ENCODE assay signal across 9 mouse cellular contexts in the genomic region with DNA sequence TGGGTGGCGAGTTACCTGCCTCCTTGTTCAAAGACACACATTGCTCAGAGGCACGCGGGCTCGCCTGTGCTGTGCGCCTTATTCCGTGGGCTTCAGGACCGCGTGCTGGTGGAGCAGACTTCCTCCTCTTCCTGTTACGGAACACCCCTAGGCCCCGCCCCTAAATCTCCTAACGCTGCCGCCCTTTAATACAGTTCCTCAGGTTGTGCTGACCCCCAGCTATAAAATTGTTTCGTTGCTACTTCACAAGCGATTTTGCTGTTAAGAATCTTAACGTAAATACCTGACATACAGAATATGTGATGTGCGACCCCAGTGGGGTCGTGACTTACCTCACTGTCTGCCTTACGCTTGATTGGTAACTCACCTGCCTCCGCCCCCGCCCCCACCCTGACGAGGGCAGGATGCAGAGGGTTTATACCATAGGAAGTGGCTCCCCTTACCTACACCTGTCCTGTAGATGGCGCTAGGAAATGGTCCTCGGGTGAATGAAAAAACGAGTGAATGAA. TPM values are rescaled to one million over a fixed set of nuclear protein-coding genes. Genes with fewer than 3 reads are reported as not detected.
DNase-seq lines count a peak whose midpoint lies in the region; ATAC-seq and TF ChIP-seq lines count a peak whose summit lies in the region.
"Had no signal": no experiment of that assay in that cellular context is flagged by ENCODE, and none has a peak within 500 bp of the region (broad histone marks: within the 10 kb centered on the region; RNA-seq: fewer than 3 reads in every experiment).

No protein-coding gene starts in this region.

- peak; percentile 58; the same call in 1 of the 2 replicates for ATAC-seq in embryonic facial prominence, embryonic 11.5 days (replicated peaks; ENCODE audit: insufficient number of reproducible peaks, low FRiP score, low TSS enrichment, low read depth)
- peak; percentile 79 for ATAC-seq in intestine, postnatal 0 days
- ATAC-seq in stomach, embryonic 16.5 days (ENCODE audit: insufficient read depth, low FRiP score), result peak; percentile 73

- H3K4me3 ChIP-seq in embryonic facial prominence, embryonic 11.5 days (ENCODE audit: low read depth, low read length), result peak overlapping the region; percentile 19; the same call in 1 of the 2 replicates
- peak overlapping the region; percentile 23 for H3K4me3 ChIP-seq in intestine, postnatal 0 days (ENCODE audit: low read depth, low read length)
- H3K4me3 ChIP-seq in stomach, embryonic 16.5 days (replicated peaks; ENCODE audit: low read length), result peak overlapping the region; percentile 33

- no peaks in the 10 kb centered on the region for H3K4me1 ChIP-seq in embryonic facial prominence, embryonic 11.5 days (ENCODE audit: control insufficient read depth, insufficient read depth, low read length)
- no peaks in the 10 kb centered on the region for H3K4me1 ChIP-seq in intestine, postnatal 0 days (replicated peaks; ENCODE audit: control insufficient read depth, insufficient read depth, low read length)
- H3K4me1 ChIP-seq in stomach, embryonic 16.5 days (ENCODE audit: control insufficient read depth, insufficient read depth, low read length), result peaks cover 3% of the 10 kb centered on the region; the same call in 1 of the 2 replicates

- no peak overlapping the region for H3K27ac ChIP-seq in embryonic facial prominence, embryonic 11.5 days (replicated peaks; ENCODE audit: low read depth, low read length)
- no peak overlapping the region for H3K27ac ChIP-seq in intestine, postnatal 0 days (ENCODE audit: low read depth, low read length)
- H3K27ac ChIP-seq in stomach, embryonic 16.5 days (ENCODE audit: low read length), result no peak overlapping the region

- TF ChIP-seq CTCF in intestine, postnatal 0 days (IDR thresholded peaks at IDR 0.05; ENCODE audit: low read depth), result peak; percentile 76

- H3K4me2 ChIP-seq in embryonic facial prominence, embryonic 11.5 days (ENCODE audit: low read depth, low read length), result peak overlapping the region; percentile 14
- H3K4me2 ChIP-seq in intestine, postnatal 0 days (replicated peaks; ENCODE audit: low read depth), result peak overlapping the region; percentile 63
- H3K4me2 ChIP-seq in stomach, embryonic 16.5 days (ENCODE audit: low read depth, low read length), result peak overlapping the region; percentile 62

- H3K9me3 ChIP-seq in embryonic facial prominence, embryonic 11.5 days (replicated peaks; ENCODE audit: control insufficient read depth, low read length), result no peaks in the 10 kb centered on the region
- H3K9me3 ChIP-seq in intestine, postnatal 0 days (ENCODE audit: control insufficient read depth), result no peaks in the 10 kb centered on the region
- no peaks in the 10 kb centered on the region for H3K9me3 ChIP-seq in stomach, embryonic 16.5 days (replicated peaks; ENCODE audit: control insufficient read depth, low read length)

- DNase-seq in cerebellum, postnatal 10 days, result peak; percentile 61 to 66
- DNase-seq in cerebellum, adult 11-12 months, result no peak
- peak; percentile 29 to 39 for DNase-seq in B cell, adult 2 months
- peak; percentile 79 for DNase-seq in embryonic facial prominence, embryonic 11.5 days (ENCODE audit: low spot score)
- peak; percentile 41 for DNase-seq in lung, postnatal 10 days
- no peak for DNase-seq in cerebellum, adult 8-10 months

- WGBS in embryonic facial prominence, embryonic 11.5 days, result 3% methylated on average over 24 of the region's 24 CpGs
- WGBS in intestine, postnatal 0 days, result 2% methylated on average over 24 of the region's 24 CpGs
- 2% methylated on average over 24 of the region's 24 CpGs for WGBS in stomach, embryonic 16.5 days

- no peak overlapping the region for H3K9ac ChIP-seq in embryonic facial prominence, embryonic 11.5 days (replicated peaks; ENCODE audit: low read length)
- H3K9ac ChIP-seq in intestine, postnatal 0 days (ENCODE audit: low read depth, low read length), result no peak overlapping the region
- peak overlapping the region; percentile 51; the same call in 1 of the 2 replicates for H3K9ac ChIP-seq in stomach, embryonic 16.5 days (ENCODE audit: low read length)

- no peaks in the 10 kb centered on the region for H3K27me3 ChIP-seq in embryonic facial prominence, embryonic 11.5 days (ENCODE audit: control insufficient read depth, insufficient read depth, low read length)
- H3K27me3 ChIP-seq in intestine, postnatal 0 days (replicated peaks; ENCODE audit: control insufficient read depth, insufficient read depth, low read length), result no peaks in the 10 kb centered on the region
- no peaks in the 10 kb centered on the region for H3K27me3 ChIP-seq in stomach, embryonic 16.5 days (ENCODE audit: control insufficient read depth, insufficient read depth, low read length)

- no peaks in the 10 kb centered on the region for H3K36me3 ChIP-seq in embryonic facial prominence, embryonic 11.5 days (replicated peaks; ENCODE audit: control insufficient read depth, insufficient read depth, low read depth, low read length)
- no peaks in the 10 kb centered on the region for H3K36me3 ChIP-seq in intestine, postnatal 0 days (ENCODE audit: control insufficient read depth, insufficient read depth)
- no peaks in the 10 kb centered on the region for H3K36me3 ChIP-seq in stomach, embryonic 16.5 days (ENCODE audit: control insufficient read depth, insufficient read depth, low read length)
- H3K36me3 ChIP-seq: G1E had no signal

RNA-seq across cellular contexts. Expression of a gene that starts 45.1 kb away (rescaled TPM):
- 5.6 and 8.2 TPM in 2 replicates for polyA plus RNA-seq in embryonic facial prominence, embryonic 11.5 days (2014; fragmentation: Nextera tagmentation; extraction: Ambion mirVana)
- 0.55 and 0.59 TPM in 2 replicates for polyA plus RNA-seq in intestine, postnatal 0 days (2015; fragmentation: Nextera tagmentation; extraction: Ambion mirVana)
- polyA plus RNA-seq in stomach, embryonic 16.5 days (2015; fragmentation: Nextera tagmentation; extraction: Ambion mirVana), result 0.77 and 0.97 TPM in 2 replicates
- polyA plus RNA-seq: G1E had no signal

Comparison
In these comparisons a context has a peak if more than half of its experiments do, and no peak if none do; other contexts are left out.
1. DNase-seq: peak in cerebellum, postnatal 10 days (2 of 2), B cell, adult 2 months (2 of 2), embryonic facial prominence, embryonic 11.5 days (single experiment) and lung, postnatal 10 days (single experiment); none in cerebellum, adult 11-12 months (single experiment) and cerebellum, adult 8-10 months (single experiment).
2. Peak in every context shown above with its lines, with median percentiles within 50 percentile points of each other: ATAC-seq, H3K4me2 ChIP-seq and H3K4me3 ChIP-seq.